Comparison of ENCODE assay signal across 17 mouse cellular contexts in the genomic region with DNA sequence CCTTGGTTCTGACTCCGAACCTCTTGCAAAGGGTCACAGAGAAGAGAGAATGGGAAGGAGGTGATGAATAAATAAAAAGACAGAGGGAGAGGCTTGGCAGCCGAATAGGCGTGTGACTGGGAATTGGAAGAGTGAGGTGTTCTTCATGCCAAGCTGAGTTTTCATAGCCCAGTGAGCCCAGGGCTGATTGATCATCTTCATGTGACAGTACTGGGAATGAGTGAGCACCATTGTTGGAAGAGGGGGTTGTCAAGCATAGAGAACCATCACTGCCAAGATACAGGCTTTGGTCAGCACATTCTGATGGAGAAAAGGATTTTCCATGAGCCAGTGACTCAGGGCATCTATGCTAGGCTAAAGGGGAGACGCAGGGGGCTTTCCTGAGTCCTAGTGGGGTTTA.
A peak's percentile ranks its signal among the peaks of the same experiment; 100 is the strongest.
DNase-seq lines count a peak whose midpoint lies in the region.
"Had no signal": no experiment of that assay in that cellular context is flagged by ENCODE, and none has a peak within 500 bp of the region (broad histone marks: within the 10 kb centered on the region; RNA-seq: fewer than 3 reads in every experiment).

No protein-coding gene starts in this region.

- DNase-seq in cerebellum, adult 11-12 months: peak; percentile 6
- DNase-seq in cerebellum, adult 11 months: no peak
- peak; percentile 44 for DNase-seq in heart, adult 11 months
- no peak for DNase-seq in heart, postnatal 25 days (ENCODE audit: low spot score)
- peak; percentile 4 for DNase-seq in left cerebral cortex, adult 11 months (ENCODE audit: low spot score)
- DNase-seq in left cerebral cortex, postnatal 36 days (ENCODE audit: low spot score in 2 of 2): no peak
- peak; percentile 88 for DNase-seq in Muller cell, postnatal 12 days (ENCODE audit: inconsistent ontology term)
- DNase-seq in urinary bladder, postnatal 14 days (ENCODE audit: low spot score): no peak
- DNase-seq: adrenal gland, adult 8-10 months; embryo, embryonic 11 days; heart, postnatal 14 days; kidney, adult 8-10 months; kidney, postnatal 14 days; liver; lung, postnatal 36 days; right cerebral cortex, adult 18-20 months; thymus, postnatal 14 days had no signal

- intact Hi-C loops in heart, postnatal 25 days (cut with DNase I): no loop called here
- intact Hi-C loops in left cerebral cortex, postnatal 36 days (cut with DNase I): no loop called here

Comparison
In these comparisons a context has a peak if more than half of its experiments do, and no peak if none do; other contexts are left out.
1. DNase-seq: peak in cerebellum, adult 11-12 months (single experiment), heart, adult 11 months (single experiment), left cerebral cortex, adult 11 months (single experiment) and Muller cell, postnatal 12 days (single experiment); none in cerebellum, adult 11 months (single experiment), heart, postnatal 25 days (single experiment), left cerebral cortex, postnatal 36 days (0 of 2) and urinary bladder, postnatal 14 days (single experiment).